Mouse (Mus musculus): ENCODE results near the gene Cntn5. TPM values are rescaled to one million over a fixed set of nuclear protein-coding genes. Genes with fewer than 3 reads are reported as not detected.

Gene Cntn5
- polyA plus RNA-seq, 1 experiment = not detected

GRCm38 (mm10) chr9:10532248-10532647 is 372.3 kb downstream of the Cntn5 start:
- no peak overlapping the region for H3K4me3 ChIP-seq (ENCODE audit: insufficient read depth, low read length)
- H3K27ac ChIP-seq (ENCODE audit: insufficient read depth, low read depth, low read length) = no peak overlapping the region
- H3K4me1 ChIP-seq (ENCODE audit: control insufficient read depth, insufficient read depth, low read length) = no peaks in the 10 kb centered on the region
- TF ChIP-seq CTCF (IDR thresholded peaks at IDR 0.05; ENCODE audit: low read depth, low read length) = no peak
- TF ChIP-seq POLR2A (IDR thresholded peaks at IDR 0.05; ENCODE audit: borderline replicate concordance, low read depth, low read length) = no peak

GRCm38 (mm10) chr9:10531087-10531486 is 373.5 kb downstream of the Cntn5 start:
- no peak overlapping the region for H3K27ac ChIP-seq (ENCODE audit: insufficient read depth, low read depth, low read length)
- TF ChIP-seq CTCF (IDR thresholded peaks at IDR 0.05; ENCODE audit: low read depth, low read length) = no peak
- TF ChIP-seq POLR2A (IDR thresholded peaks at IDR 0.05; ENCODE audit: borderline replicate concordance, low read depth, low read length) = no peak
- H3K4me3 ChIP-seq (ENCODE audit: insufficient read depth, low read length) = no peak overlapping the region
- no peaks in the 10 kb centered on the region for H3K4me1 ChIP-seq (ENCODE audit: control insufficient read depth, insufficient read depth, low read length)

- TF ChIP-seq POLR2A (IDR thresholded peaks at IDR 0.05; ENCODE audit: borderline replicate concordance, low read depth, low read length) (no peak), CTCF (IDR thresholded peaks at IDR 0.05; ENCODE audit: low read depth, low read length) (no peak)
- H3K4me1 ChIP-seq (ENCODE audit: control insufficient read depth, insufficient read depth, low read length) = no peaks in the 10 kb centered on the region
- H3K27ac ChIP-seq (ENCODE audit: insufficient read depth, low read depth, low read length) = no peak overlapping the region
- H3K4me3 ChIP-seq (ENCODE audit: insufficient read depth, low read length) = no peak overlapping the region
These were observed 375.0 kb downstream of the Cntn5 start for GRCm38 (mm10) chr9:10529528-10529927.

- TF ChIP-seq CTCF (IDR thresholded peaks at IDR 0.05; ENCODE audit: low read depth, low read length) (no peak), POLR2A (IDR thresholded peaks at IDR 0.05; ENCODE audit: borderline replicate concordance, low read depth, low read length) (no peak)
- Histone ChIP-seq H3K4me1 (ENCODE audit: control insufficient read depth, insufficient read depth, low read length) (no peaks in the 10 kb centered on the region), H3K27ac (ENCODE audit: insufficient read depth, low read depth, low read length) (no peak overlapping the region)
These were observed 375.5 kb downstream of the Cntn5 start for GRCm38 (mm10) chr9:10529113-10529512.

GRCm38 (mm10) chr9:10528692-10529091 is 375.9 kb downstream of the Cntn5 start:
- Histone ChIP-seq H3K4me1 (ENCODE audit: control insufficient read depth, insufficient read depth, low read length) (no peaks in the 10 kb centered on the region), H3K27ac (ENCODE audit: insufficient read depth, low read depth, low read length) (no peak overlapping the region), H3K4me3 (ENCODE audit: insufficient read depth, low read length) (no peak overlapping the region)
- TF ChIP-seq POLR2A (IDR thresholded peaks at IDR 0.05; ENCODE audit: borderline replicate concordance, low read depth, low read length) (no peak), CTCF (IDR thresholded peaks at IDR 0.05; ENCODE audit: low read depth, low read length) (no peak)

More at GRCm38 (mm10) chr9:10529113-10529512, 375.5 kb downstream of the Cntn5 start:
- no peak overlapping the region for H3K4me3 ChIP-seq (ENCODE audit: insufficient read depth, low read length)

DNA sequence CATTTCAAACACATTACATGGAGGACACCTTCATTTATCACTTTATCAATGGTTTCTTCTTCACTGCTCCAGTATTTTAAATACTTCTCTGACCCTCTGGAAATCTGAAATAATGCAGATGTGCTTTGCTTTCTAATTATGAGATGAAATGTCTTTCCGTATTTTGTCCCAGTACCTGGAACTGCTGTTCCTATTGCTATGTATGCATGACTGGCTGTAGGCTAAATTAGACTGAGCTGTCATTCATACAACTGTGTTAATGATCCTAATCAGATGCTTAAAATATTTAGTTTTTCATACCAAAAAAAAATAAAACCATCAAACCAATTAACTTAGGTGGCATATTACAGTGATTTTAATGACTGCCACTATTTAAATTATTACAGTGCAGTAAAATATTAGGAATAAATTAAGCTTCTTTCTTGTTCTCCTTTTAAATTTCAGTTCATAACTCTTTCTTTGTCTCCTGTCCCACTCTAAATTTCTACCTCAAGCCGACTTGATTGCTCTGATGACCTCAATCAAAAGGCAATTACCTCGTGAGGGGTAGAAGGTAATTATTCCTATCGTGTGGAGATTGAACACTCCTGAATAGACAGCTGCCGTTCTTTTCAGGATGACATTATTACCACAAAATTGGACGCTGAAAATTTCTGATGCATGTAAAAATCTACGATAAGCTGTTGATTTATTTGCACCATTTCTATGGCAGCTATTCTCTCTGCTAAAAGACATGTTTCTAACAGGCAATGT is 378.5 kb downstream of the Cntn5 start:
- H3K27ac ChIP-seq (ENCODE audit: insufficient read depth, low read depth, low read length) = no peak overlapping the region
- H3K4me1 ChIP-seq (ENCODE audit: control insufficient read depth, insufficient read depth, low read length) = no peaks in the 10 kb centered on the region
- no peak for TF ChIP-seq CTCF (IDR thresholded peaks at IDR 0.05; ENCODE audit: low read depth, low read length)
- no peak for TF ChIP-seq POLR2A (IDR thresholded peaks at IDR 0.05; ENCODE audit: borderline replicate concordance, low read depth, low read length)
- no peak overlapping the region for H3K4me3 ChIP-seq (ENCODE audit: insufficient read depth, low read length)

GRCm38 (mm10) chr9:10522604-10523003 is 382.0 kb downstream of the Cntn5 start:
- TF ChIP-seq POLR2A (IDR thresholded peaks at IDR 0.05; ENCODE audit: borderline replicate concordance, low read depth, low read length) = no peak
- no peak for TF ChIP-seq CTCF (IDR thresholded peaks at IDR 0.05; ENCODE audit: low read depth, low read length)
- Histone ChIP-seq H3K4me1 (ENCODE audit: control insufficient read depth, insufficient read depth, low read length) (no peaks in the 10 kb centered on the region), H3K4me3 (ENCODE audit: insufficient read depth, low read length) (no peak overlapping the region), H3K27ac (ENCODE audit: insufficient read depth, low read depth, low read length) (no peak overlapping the region)

GRCm38 (mm10) chr9:10521054-10521453 is 383.5 kb downstream of the Cntn5 start:
- TF ChIP-seq CTCF (IDR thresholded peaks at IDR 0.05; ENCODE audit: low read depth, low read length) (no peak), POLR2A (IDR thresholded peaks at IDR 0.05; ENCODE audit: borderline replicate concordance, low read depth, low read length) (no peak)
- H3K4me3 ChIP-seq (ENCODE audit: insufficient read depth, low read length) = no peak overlapping the region
- no peaks in the 10 kb centered on the region for H3K4me1 ChIP-seq (ENCODE audit: control insufficient read depth, insufficient read depth, low read length)
- H3K27ac ChIP-seq (ENCODE audit: insufficient read depth, low read depth, low read length) = no peak overlapping the region

- H3K4me1 ChIP-seq (ENCODE audit: control insufficient read depth, insufficient read depth, low read length) = no peaks in the 10 kb centered on the region
- no peak overlapping the region for H3K27ac ChIP-seq (ENCODE audit: insufficient read depth, low read depth, low read length)
- no peak overlapping the region for H3K4me3 ChIP-seq (ENCODE audit: insufficient read depth, low read length)
- TF ChIP-seq POLR2A (IDR thresholded peaks at IDR 0.05; ENCODE audit: borderline replicate concordance, low read depth, low read length) (no peak), CTCF (IDR thresholded peaks at IDR 0.05; ENCODE audit: low read depth, low read length) (no peak)
These were observed 412.3 kb downstream of the Cntn5 start for GRCm38 (mm10) chr9:10492243-10492642.

DNA sequence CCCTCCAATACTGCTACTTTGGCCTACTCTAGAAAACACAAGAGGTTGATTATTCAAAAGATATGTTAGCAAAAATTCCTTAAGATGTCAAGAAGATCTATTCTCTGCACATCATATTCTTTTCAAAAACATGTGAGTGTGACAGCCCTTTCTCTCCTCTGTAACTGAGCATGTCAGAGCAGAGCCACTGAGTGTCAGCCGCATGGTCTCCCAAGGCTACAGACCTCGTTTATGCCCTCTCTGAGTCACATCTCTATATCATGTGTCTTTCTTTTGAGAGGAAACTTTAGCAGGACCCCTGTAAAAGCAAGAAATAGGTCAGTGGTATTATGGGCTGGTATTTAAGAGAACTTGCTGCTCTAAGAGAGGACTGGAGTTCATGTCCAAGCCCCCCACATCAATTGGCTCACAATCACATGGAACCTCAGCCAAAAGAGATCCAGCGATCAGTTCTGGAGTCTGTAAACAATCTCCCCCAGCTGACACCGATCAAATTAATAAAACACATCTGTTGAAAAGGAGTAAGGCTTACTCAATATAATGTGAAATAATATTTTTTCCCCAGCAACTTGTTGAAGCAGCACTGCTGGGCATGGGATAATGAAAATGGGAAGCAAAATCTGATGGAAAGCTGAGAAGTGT is 433.0 kb downstream of the Cntn5 start:
- Histone ChIP-seq H3K4me3 (ENCODE audit: insufficient read depth, low read length) (no peak overlapping the region), H3K27ac (ENCODE audit: insufficient read depth, low read depth, low read length) (no peak overlapping the region), H3K4me1 (ENCODE audit: control insufficient read depth, insufficient read depth, low read length) (no peaks in the 10 kb centered on the region)
- TF ChIP-seq CTCF (IDR thresholded peaks at IDR 0.05; ENCODE audit: low read depth, low read length) = no peak
- no peak for TF ChIP-seq POLR2A (IDR thresholded peaks at IDR 0.05; ENCODE audit: borderline replicate concordance, low read depth, low read length)

Measured in bone marrow macrophage, adult 2 months (primary cell).